Mouse (Mus musculus): Measurements from ENCODE around the gene Rangap1. TPM values are rescaled to one million over a fixed set of nuclear protein-coding genes. Genes with fewer than 3 reads are reported as not detected.

The Rangap1 gene
- total and polyA plus RNA-seq, 3 experiments: 14.1 to 27.3 (median 25.7) TPM

GRCm38 (mm10) chr15:81663697-81664561 lies 81.4 kb downstream of the Rangap1 start, which contains the start of gene L3mbtl2:
Gene L3mbtl2 (plus strand): TSS chr15:81663889.
- Histone ChIP-seq H3K79me2 (replicated peaks; ENCODE audit: control insufficient read depth, insufficient read depth, low read length) (no peaks in the 10 kb centered on the region), H3K4me3 (peak within 1 kb of the TSS; percentile 83), H3K36me3 (ENCODE audit: control insufficient read depth, insufficient read depth, low read length) (no peaks in the 10 kb centered on the region), H3K27me3 (ENCODE audit: control insufficient read depth, insufficient read depth, low read length) (no peaks in the 10 kb centered on the region), H3K27ac (peak within 1 kb of the TSS; percentile 58; the same call in 1 of the 2 replicates), H3K4me1 (ENCODE audit: control insufficient read depth, insufficient read depth, low read length) (peaks cover 3% of the 10 kb centered on the region; the same call in 1 of the 2 replicates), H3K9ac (ENCODE audit: low read depth, low read length) (peak within 1 kb of the TSS; percentile 53)
- TF ChIP-seq POLR2A (IDR thresholded peaks at IDR 0.05; ENCODE audit: insufficient read depth, low read depth, low read length): peak; percentile 65
- peak; percentile 60 for TF ChIP-seq CTCF (IDR thresholded peaks at IDR 0.05)
- no peak for TF ChIP-seq EP300 (IDR thresholded peaks at IDR 0.05; ENCODE audit: insufficient read depth, low read depth, low read length)
- peak; percentile 90 to 94 for DNase-seq
- intact Hi-C loops (cut with DNase I): loop anchor here (5.0 kb wide), 1 partner anchor 197 kb away; the partner anchor contains the start of gene Rbx1
- under 1% methylated on average over 55 of the region's 55 CpGs for WGBS

GRCm38 (mm10) chr15:81663281-81663680 lies 82.0 kb downstream of the Rangap1 start:
- H3K4me3 ChIP-seq: peak overlapping the region; percentile 83
- intact Hi-C loops (cut with DNase I): loop anchor here (5.0 kb wide), 1 partner anchor 196 kb away; the partner anchor contains the start of gene Rbx1
- no peak overlapping the region for H3K9ac ChIP-seq (ENCODE audit: low read depth, low read length)
- H3K27me3 ChIP-seq (ENCODE audit: control insufficient read depth, insufficient read depth, low read length): no peaks in the 10 kb centered on the region
- H3K36me3 ChIP-seq (ENCODE audit: control insufficient read depth, insufficient read depth, low read length): no peaks in the 10 kb centered on the region
- H3K27ac ChIP-seq: no peak overlapping the region
- peaks cover 3% of the 10 kb centered on the region; the same call in 1 of the 2 replicates for H3K4me1 ChIP-seq (ENCODE audit: control insufficient read depth, insufficient read depth, low read length)
- H3K79me2 ChIP-seq (replicated peaks; ENCODE audit: control insufficient read depth, insufficient read depth, low read length): no peaks in the 10 kb centered on the region
- no peak for TF ChIP-seq EP300 (IDR thresholded peaks at IDR 0.05; ENCODE audit: insufficient read depth, low read depth, low read length)
- TF ChIP-seq CTCF (IDR thresholded peaks at IDR 0.05): no peak
- DNase-seq: no peak
- 59% methylated on average over 10 of the region's 10 CpGs for WGBS

GRCm38 (mm10) chr15:81661701-81662100 lies 83.6 kb downstream of the Rangap1 start:
- intact Hi-C loops (cut with DNase I): loop anchor here (5.0 kb wide), 1 partner anchor 194 kb away; the partner anchor contains the start of gene Rbx1
- H3K27me3 ChIP-seq (ENCODE audit: control insufficient read depth, insufficient read depth, low read length): no peaks in the 10 kb centered on the region
- TF ChIP-seq POLR2A (IDR thresholded peaks at IDR 0.05; ENCODE audit: insufficient read depth, low read depth, low read length): no peak
- TF ChIP-seq EP300 (IDR thresholded peaks at IDR 0.05; ENCODE audit: insufficient read depth, low read depth, low read length): no peak
- TF ChIP-seq CTCF (IDR thresholded peaks at IDR 0.05): no peak
- no peaks in the 10 kb centered on the region for H3K36me3 ChIP-seq (ENCODE audit: control insufficient read depth, insufficient read depth, low read length)
- no peak for DNase-seq
- 71% methylated on average over 2 of the region's 2 CpGs for WGBS
- no peak overlapping the region for H3K27ac ChIP-seq
- H3K79me2 ChIP-seq (replicated peaks; ENCODE audit: control insufficient read depth, insufficient read depth, low read length): no peaks in the 10 kb centered on the region
- H3K9ac ChIP-seq (ENCODE audit: low read depth, low read length): no peak overlapping the region
- no peak overlapping the region for H3K4me3 ChIP-seq
- peaks cover 3% of the 10 kb centered on the region; the same call in 1 of the 2 replicates for H3K4me1 ChIP-seq (ENCODE audit: control insufficient read depth, insufficient read depth, low read length)

Other genes starting within 250 kb of the Rangap1 start
- 10 to 100 TPM; 37.7 to 49.0 TPM for gene Ep300, start 160.2 kb downstream of the Rangap1 start, total RNA-seq (2021)
- 14.7 and 19.4 TPM in 2 replicates for gene Ep300, start 160.2 kb downstream of the Rangap1 start, polyA plus RNA-seq (2012; rRNA removed)
- gene L3mbtl2, start 81.6 kb downstream of the Rangap1 start, total RNA-seq (2021): 10 to 100 TPM; 11.1 to 12.6 TPM
- gene L3mbtl2, start 81.6 kb downstream of the Rangap1 start, polyA plus RNA-seq (2012; rRNA removed): 7.8 and 10.4 TPM in 2 replicates
- 1 to 10 TPM; 1.6 to 1.7 TPM for gene Chadl, start 48.2 kb downstream of the Rangap1 start, total RNA-seq (2021)
- gene Chadl, start 48.2 kb downstream of the Rangap1 start, polyA plus RNA-seq (2012; rRNA removed): 1.6 and 2.8 TPM in 2 replicates
- 10 to 100 TPM; 65.5 to 74.9 TPM for gene Zc3h7b, start 473 bp downstream of the Rangap1 start, total RNA-seq (2021)
- 30.9 and 35.9 TPM in 2 replicates for gene Zc3h7b, start 473 bp downstream of the Rangap1 start, polyA plus RNA-seq (2012; rRNA removed)
- 100 to 1,000 TPM in 1 of 2 experiments, 10 to 100 TPM in 1; 46.7 to 127 TPM for gene Tef, start 56.9 kb upstream of the Rangap1 start, total RNA-seq (2021)
- gene Tef, start 56.9 kb upstream of the Rangap1 start, polyA plus RNA-seq (2012; rRNA removed): 76.7 and 100 TPM in 2 replicates
- 100 to 1,000 TPM; 101 to 114 TPM for gene Tob2, start 113.3 kb upstream of the Rangap1 start, total RNA-seq (2021)
- gene Tob2, start 113.3 kb upstream of the Rangap1 start, polyA plus RNA-seq (2012; rRNA removed): 39.4 and 49.7 TPM in 2 replicates
- 10 to 100 TPM; 30.2 to 36.5 TPM for gene Phf5a, start 126.4 kb upstream of the Rangap1 start, total RNA-seq (2021)
- 30.2 and 39.1 TPM in 2 replicates for gene Phf5a, start 126.4 kb upstream of the Rangap1 start, polyA plus RNA-seq (2012; rRNA removed)
- 1,000 to 10,000 TPM; 1,810 to 2,215 TPM for gene Aco2, start 126.8 kb upstream of the Rangap1 start, total RNA-seq (2021)
- gene Aco2, start 126.8 kb upstream of the Rangap1 start, polyA plus RNA-seq (2012; rRNA removed): 2,076 and 2,628 TPM in 2 replicates
- 1 to 10 TPM; 5.9 to 8.1 TPM for gene Polr3h, start 180.7 kb upstream of the Rangap1 start, total RNA-seq (2021)
- 7.2 and 10.2 TPM in 2 replicates for gene Polr3h, start 180.7 kb upstream of the Rangap1 start, polyA plus RNA-seq (2012; rRNA removed)
- gene Csdc2, start 191.2 kb upstream of the Rangap1 start, total RNA-seq (2021): 10 to 100 TPM; 66.1 to 92.7 TPM
- 85.7 and 111 TPM in 2 replicates for gene Csdc2, start 191.2 kb upstream of the Rangap1 start, polyA plus RNA-seq (2012; rRNA removed)
- 10 to 100 TPM; 22.0 to 26.7 TPM for gene Pmm1, start 215.4 kb upstream of the Rangap1 start, total RNA-seq (2021)
- gene Pmm1, start 215.4 kb upstream of the Rangap1 start, polyA plus RNA-seq (2012; rRNA removed): 27.7 and 34.4 TPM in 2 replicates
- not detected for gene 1700029P11Rik, start 235.0 kb upstream of the Rangap1 start, total RNA-seq (2021)
- not detected in 2 replicates for gene 1700029P11Rik, start 235.0 kb upstream of the Rangap1 start, polyA plus RNA-seq (2012; rRNA removed)
- gene Xrcc6, start 242.3 kb upstream of the Rangap1 start, total RNA-seq (2021): 10 to 100 TPM; 18.9 to 24.3 TPM
- gene Xrcc6, start 242.3 kb upstream of the Rangap1 start, polyA plus RNA-seq (2012; rRNA removed): 18.6 and 20.3 TPM in 2 replicates

Measured in heart, adult 2 months (tissue).